Comparison of ENCODE assay signal across 10 mouse cellular contexts in the genomic region with DNA sequence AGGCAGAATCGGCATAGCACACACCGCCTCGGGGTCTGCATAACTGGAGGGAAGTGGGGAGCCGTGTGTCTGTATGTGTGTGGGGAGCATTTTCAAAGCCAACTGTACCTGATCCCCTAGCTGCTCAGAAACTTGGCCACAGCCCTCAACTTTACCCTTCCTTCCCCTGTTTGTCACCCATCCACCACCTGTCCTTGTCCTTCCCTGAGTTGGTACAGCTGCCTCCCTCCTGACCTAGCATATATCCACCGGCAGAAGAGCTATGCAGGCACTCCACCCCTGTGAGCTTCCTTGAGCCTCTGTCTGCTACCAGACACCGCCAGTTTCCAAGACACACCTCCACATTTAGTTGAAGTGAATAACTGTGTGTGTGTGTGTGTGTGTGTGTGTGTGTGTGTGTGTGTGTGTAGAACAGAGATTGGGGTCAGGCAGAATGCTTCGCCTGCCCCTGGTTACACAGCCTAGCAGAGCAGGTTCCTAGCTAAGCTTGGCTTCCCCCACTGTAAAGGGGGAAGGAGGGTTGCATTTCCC. TPM values are rescaled to one million over a fixed set of nuclear protein-coding genes. Genes with fewer than 3 reads are reported as not detected.
DNase-seq lines count a peak whose midpoint lies in the region; ATAC-seq and TF ChIP-seq lines count a peak whose summit lies in the region.
"Had no signal": no experiment of that assay in that cellular context is flagged by ENCODE, and none has a peak within 500 bp of the region (broad histone marks: within the 10 kb centered on the region; RNA-seq: fewer than 3 reads in every experiment).

No protein-coding gene starts in this region.

- no peak for ATAC-seq in heart, embryonic 13.5 days (ENCODE audit: extremely low read depth, insufficient number of reproducible peaks, low FRiP score, low TSS enrichment)
- ATAC-seq in midbrain, embryonic 12.5 days (ENCODE audit: low FRiP score, low read depth) = no peak
- ATAC-seq in liver, postnatal 0 days = no peak
- ATAC-seq: CD4-positive, CD25-positive, alpha-beta regulatory T cell, adult 4 months had no signal

- peak overlapping the region; percentile 13; the same call in 1 of the 2 replicates for H3K9ac ChIP-seq in heart, embryonic 13.5 days
- H3K9ac ChIP-seq in midbrain, embryonic 12.5 days (replicated peaks) = no peak overlapping the region
- no peak overlapping the region for H3K9ac ChIP-seq in liver, postnatal 0 days (replicated peaks)
- H3K9ac ChIP-seq: liver, embryonic 13.5 days had no signal

- no peak overlapping the region for H3K4me2 ChIP-seq in heart, embryonic 13.5 days
- H3K4me2 ChIP-seq in midbrain, embryonic 12.5 days (replicated peaks) = no peak overlapping the region
- no peak overlapping the region for H3K4me2 ChIP-seq in liver, postnatal 0 days (ENCODE audit: low read depth, low read length)
- H3K4me2 ChIP-seq: liver, embryonic 13.5 days had no signal

- H3K9me3 ChIP-seq in heart, embryonic 13.5 days = no peaks in the 10 kb centered on the region
- H3K9me3 ChIP-seq in hindbrain, embryonic 10.5 days = no peaks in the 10 kb centered on the region
- no peaks in the 10 kb centered on the region for H3K9me3 ChIP-seq in midbrain, embryonic 12.5 days
- H3K9me3 ChIP-seq in liver, postnatal 0 days (ENCODE audit: low read length) = no peaks in the 10 kb centered on the region
- H3K9me3 ChIP-seq: liver, embryonic 13.5 days had no signal

- H3K27me3 ChIP-seq in heart, embryonic 13.5 days (replicated peaks) = peaks cover 17% of the 10 kb centered on the region; the same call in 1 of the 2 replicates
- H3K27me3 ChIP-seq in C2C12 (ENCODE audit: control insufficient read depth, insufficient read depth, insufficient read length) = no peaks in the 10 kb centered on the region
- H3K27me3 ChIP-seq in hindbrain, embryonic 10.5 days (ENCODE audit: insufficient read depth, poor library complexity, severe bottlenecking) = 0 out of 2 replicates have a peak, but pooled peaks cover 3% of the 10 kb centered on the region
- peaks cover 3% of the 10 kb centered on the region; the same call in 1 of the 2 replicates for H3K27me3 ChIP-seq in midbrain, embryonic 12.5 days
- no peaks in the 10 kb centered on the region for H3K27me3 ChIP-seq in liver, postnatal 0 days (ENCODE audit: insufficient read depth, low read length)
- H3K27me3 ChIP-seq: liver, embryonic 13.5 days had no signal

- DNase-seq in heart, postnatal 4 days = no peak
- DNase-seq in hindbrain, embryonic 10.5 days (ENCODE audit: low spot score) = no peak
- no peak for DNase-seq in Muller cell, postnatal 12 days (ENCODE audit: inconsistent ontology term)
- DNase-seq in liver, postnatal 0 days = no peak
- no peak for DNase-seq in urinary bladder, postnatal 4 days (ENCODE audit: low spot score in 2 of 2)
- DNase-seq: liver, embryonic 13.5 days had no signal

- peaks cover 67% of the 10 kb centered on the region for H3K4me1 ChIP-seq in heart, embryonic 13.5 days
- H3K4me1 ChIP-seq in hindbrain, embryonic 10.5 days (replicated peaks) = peaks cover 90% of the 10 kb centered on the region
- H3K4me1 ChIP-seq in midbrain, embryonic 12.5 days = peaks cover 51% of the 10 kb centered on the region
- H3K4me1 ChIP-seq in liver, postnatal 0 days (ENCODE audit: insufficient read depth) = no peaks in the 10 kb centered on the region

- H3K36me3 ChIP-seq in heart, embryonic 13.5 days = peaks cover 19% of the 10 kb centered on the region
- H3K36me3 ChIP-seq in C2C12 (ENCODE audit: control insufficient read depth, insufficient read depth) = peaks cover 23% of the 10 kb centered on the region
- peaks cover 7% of the 10 kb centered on the region; the same call in 1 of the 2 replicates for H3K36me3 ChIP-seq in hindbrain, embryonic 10.5 days
- no peaks in the 10 kb centered on the region for H3K36me3 ChIP-seq in midbrain, embryonic 12.5 days
- H3K36me3 ChIP-seq in liver, postnatal 0 days (replicated peaks; ENCODE audit: insufficient read depth, low read length) = peaks cover 10% of the 10 kb centered on the region

- no peak overlapping the region for H3ac ChIP-seq in C2C12 (ENCODE audit: control insufficient read depth, insufficient read length, low read depth)

- H3K79me2 ChIP-seq in C2C12 (ENCODE audit: control insufficient read depth, insufficient read depth) = no peaks in the 10 kb centered on the region

- H3K79me3 ChIP-seq in C2C12 (ENCODE audit: low read depth) = no peaks in the 10 kb centered on the region

- no peak overlapping the region for H3K4me3 ChIP-seq in heart, embryonic 13.5 days
- H3K4me3 ChIP-seq in C2C12 (ENCODE audit: insufficient read depth, poor library complexity, severe bottlenecking) = no peak overlapping the region
- H3K4me3 ChIP-seq in hindbrain, embryonic 10.5 days = no peak overlapping the region
- no peak overlapping the region for H3K4me3 ChIP-seq in midbrain, embryonic 12.5 days
- no peak overlapping the region for H3K4me3 ChIP-seq in liver, postnatal 0 days (ENCODE audit: low read depth, low read length)
- H3K4me3 ChIP-seq: liver, embryonic 13.5 days had no signal

- no peak overlapping the region for H3K27ac ChIP-seq in heart, embryonic 13.5 days (replicated peaks)
- H3K27ac ChIP-seq in hindbrain, embryonic 10.5 days = peak overlapping the region; percentile 62
- H3K27ac ChIP-seq in midbrain, embryonic 12.5 days (replicated peaks) = 0 out of 2 replicates have a peak overlapping the region, but pooled peaks have one; percentile 35
- no peak overlapping the region for H3K27ac ChIP-seq in liver, postnatal 0 days (ENCODE audit: low read depth)
- H3K27ac ChIP-seq: liver, embryonic 13.5 days had no signal

- 63% methylated on average over 7 of the region's 7 CpGs for WGBS in heart, embryonic 13.5 days
- WGBS in hindbrain, embryonic 10.5 days = 72% methylated on average over 7 of the region's 7 CpGs
- 66% methylated on average over 7 of the region's 7 CpGs for WGBS in midbrain, embryonic 12.5 days
- WGBS in liver, postnatal 0 days (ENCODE audit: insufficient replicate concordance) = 70% methylated on average over 7 of the region's 7 CpGs

- TF ChIP-seq CTCF in C2C12 (IDR thresholded peaks at IDR 0.05; ENCODE audit: control insufficient read depth, insufficient read depth, insufficient read length) = no peak
- no peak for TF ChIP-seq CTCF in liver, postnatal 0 days (IDR thresholded peaks at IDR 0.05; ENCODE audit: low read depth)

- TF ChIP-seq EP300 in liver, postnatal 0 days (IDR thresholded peaks at IDR 0.05; ENCODE audit: low read depth) = no peak

TF ChIP-seq in C2C12, 6 proteins besides CTCF, POLR2A, EP300 and RAD21:
- TF ChIP-seq MAX (IDR thresholded peaks at IDR 0.05) = no peak
- TF ChIP-seq USF1 (IDR thresholded peaks at IDR 0.05; ENCODE audit: low read depth) = no peak
- no peak for TF ChIP-seq CEBPB (IDR thresholded peaks at IDR 0.05; ENCODE audit: low read depth)
- no peak for TF ChIP-seq MYOG (IDR thresholded peaks at IDR 0.05; ENCODE audit: control insufficient read depth, extremely low read depth, insufficient read length)
- TF ChIP-seq MYOD1 (IDR thresholded peaks at IDR 0.05; ENCODE audit: control insufficient read depth, insufficient read length, low read depth) = peak; percentile 94

RNA-seq across cellular contexts. Expression of a gene that starts 27.9 kb away (rescaled TPM):
- 59.0 and 64.6 TPM in 2 replicates for polyA plus RNA-seq in heart, embryonic 13.5 days (2015; fragmentation: Nextera tagmentation; extraction: Ambion mirVana)
- 100 to 1,000 TPM; 120 to 124 TPM for total RNA-seq in heart, postnatal 4 days (2021)
- polyA plus RNA-seq in C2C12 (2012; fragmentation: generic; extraction: Trizol) = 42.4 TPM
- polyA plus RNA-seq in hindbrain, embryonic 10.5 days (2016; fragmentation: Nextera tagmentation; extraction: Ambion mirVana) = 77.6 and 79.9 TPM in 2 replicates
- 80.8 and 87.7 TPM in 2 replicates for polyA plus RNA-seq in midbrain, embryonic 12.5 days (2016; fragmentation: Nextera tagmentation; extraction: Ambion mirVana)
- polyA plus RNA-seq in liver, postnatal 0 days (2015; fragmentation: Nextera tagmentation; extraction: Ambion mirVana) = 40.0 and 41.0 TPM in 2 replicates

Comparison
In these comparisons a context has a peak if more than half of its experiments do, and no peak if none do; other contexts are left out.
1. H3K27ac ChIP-seq: peak in hindbrain, embryonic 10.5 days (single experiment) and midbrain, embryonic 12.5 days (single experiment); none in heart, embryonic 13.5 days (single experiment) and liver, postnatal 0 days (single experiment).